Mouse (Mus musculus) gastrocnemius, adult 18-20 months (tissue): Measurements from ENCODE around the gene Camk2b. TPM values are rescaled to one million over a fixed set of nuclear protein-coding genes. Genes with fewer than 3 reads are reported as not detected.
A peak's percentile ranks its signal among the peaks of the same experiment; 100 is the strongest.
"Not testable (repeated sequence)": the region's sequence is repeated elsewhere in the genome, so short reads cannot be mapped to it uniquely, and the experiment has no call there.

Source experiments
- DNase-seq: peaks from one replicate; pipeline ENCODE4 v3.0.0; 2021; ENCODE audit warnings: low spot score
- total RNA-seq, 2 experiments: library from RNA; stranded (reverse); gene quantifications; 2 replicates each; pipeline ENCODE4 v1.2.3; 2021

Gene Camk2b
- total RNA-seq, 2 experiments from 2014 or later = 149 to 185 TPM

GRCm38 (mm10) chr11:5948546-5949250, 117.5 kb downstream of the Camk2b start:
- no peak for DNase-seq

GRCm38 (mm10) chr11:5947796-5948195, 118.4 kb downstream of the Camk2b start:
- DNase-seq = no peak

GRCm38 (mm10) chr11:5945096-5945495, 121.1 kb downstream of the Camk2b start:
- peak; percentile 16 for DNase-seq

- no peak for DNase-seq
Measured at GRCm38 (mm10) chr11:5942966-5943365, 123.2 kb downstream of the Camk2b start.

GRCm38 (mm10) chr11:5934531-5934930, 131.6 kb downstream of the Camk2b start:
- DNase-seq = not testable (repeated sequence)

- DNase-seq = not testable (repeated sequence)
Measured at GRCm38 (mm10) chr11:5931947-5932346, 134.2 kb downstream of the Camk2b start.

GRCm38 (mm10) chr11:5930578-5930977, 135.6 kb downstream of the Camk2b start:
- DNase-seq = no peak

- DNase-seq = no peak
Measured at GRCm38 (mm10) chr11:5926696-5927220, 139.4 kb downstream of the Camk2b start.

GRCm38 (mm10) chr11:5924699-5925098, 141.5 kb downstream of the Camk2b start:
- DNase-seq = no peak

- DNase-seq = no peak
Measured at GRCm38 (mm10) chr11:5920323-5920960, 145.7 kb downstream of the Camk2b start.

Other genes with a start within 250 kb of the Camk2b start
- gene Polm, start 228.3 kb downstream of the Camk2b start, total RNA-seq = 1 to 10 TPM; 2.0 to 2.3 TPM
- gene Aebp1, start 204.4 kb downstream of the Camk2b start, total RNA-seq = 10 to 100 TPM; 61.2 to 83.6 TPM
- 10 to 100 TPM; 44.5 to 45.6 TPM for gene Pold2, start 188.1 kb downstream of the Camk2b start, total RNA-seq
- not detected for gene Myl7, start 167.6 kb downstream of the Camk2b start, total RNA-seq
- 1 to 10 TPM; 2.0 to 3.3 TPM for gene Gck, start 116.3 kb downstream of the Camk2b start, total RNA-seq
- gene Ykt6, start 110.7 kb downstream of the Camk2b start, total RNA-seq = 10 to 100 TPM; 37.0 to 44.9 TPM
- under 1 TPM in 1 of 2 experiments, not detected in 1; 0.14 TPM for gene A730071L15Rik, start 133.7 kb upstream of the Camk2b start, total RNA-seq
- 10 to 100 TPM; 65.0 to 70.0 TPM for gene Nudcd3, start 134.1 kb upstream of the Camk2b start, total RNA-seq
- gene Npc1l1, start 163.8 kb upstream of the Camk2b start, total RNA-seq = under 1 TPM; 0.23 to 0.28 TPM
- 10 to 100 TPM; 23.9 to 25.7 TPM for gene Ddx56, start 201.4 kb upstream of the Camk2b start, total RNA-seq
- gene Tmed4, start 208.5 kb upstream of the Camk2b start, total RNA-seq = 10 to 100 TPM; 65.8 to 66.8 TPM
- gene Ogdh, start 225.3 kb upstream of the Camk2b start, total RNA-seq = 100 to 1,000 TPM; 668 to 737 TPM